Mouse (Mus musculus) MEL (cell line): ENCODE data around the gene Coasy. TPM values are rescaled to one million over a fixed set of nuclear protein-coding genes. Genes with fewer than 3 reads are reported as not detected.

Experiments
- DNase-seq: peaks from one replicate; pipeline ENCODE4 v3.0.0; 2011; ENCODE audit warnings: low read depth, low spot score
- H3K27ac ChIP-seq: 2 replicates; pipeline ENCODE4 v1.5.1; 2012; ENCODE audit warnings: low read depth, mild to moderate bottlenecking, control low read depth, low read length, moderate library complexity; ENCODE audit not compliant: control insufficient read depth
- H3K27me3 ChIP-seq, 2 experiments: fragments of 150-350 bp in 1 of 2; sonication (generic) in 1 of 2; 2 replicates each; pipeline ENCODE4 v1.6.1; 2012; ENCODE audit warnings: low read length in 2 of 2, mild to moderate bottlenecking in 2 of 2, improper control_type of control experiment in 1 of 2, moderate library complexity in 1 of 2; ENCODE audit not compliant: insufficient read depth in 2 of 2, control insufficient read depth in 1 of 2
- H3K36me3 ChIP-seq, 2 experiments: 2 replicates each; pipeline ENCODE4 v1.6.1; 2012 to 2014; ENCODE audit warnings: low read length in 2 of 2, improper control_type of control experiment in 1 of 2, inconsistent platforms in 1 of 2, mild to moderate bottlenecking in 1 of 2; ENCODE audit not compliant: insufficient read depth in 2 of 2, control insufficient read depth in 1 of 2
- H3K4me1 ChIP-seq, 2 experiments: fragments of 150-350 bp in 1 of 2; sonication (generic) in 1 of 2; 2 replicates each; pipeline ENCODE4 v1.6.1; 2012; ENCODE audit warnings: low read length in 2 of 2, improper control_type of control experiment in 1 of 2, mild to moderate bottlenecking in 1 of 2; ENCODE audit not compliant: insufficient read depth in 2 of 2, control insufficient read depth in 1 of 2
- H3K4me3 ChIP-seq, 2 experiments: fragments of 150-350 bp in 1 of 2; sonication (generic) in 1 of 2; 2 replicates each; pipeline ENCODE4 v1.5.1; 2012; ENCODE audit warnings: low read depth in 2 of 2, low read length in 2 of 2, mild to moderate bottlenecking in 2 of 2, moderate library complexity in 2 of 2, control low read depth in 1 of 2, improper control_type of control experiment in 1 of 2; ENCODE audit not compliant: control insufficient read depth in 1 of 2, insufficient read depth in 1 of 2
- H3K79me2 ChIP-seq: 2 replicates; pipeline ENCODE4 v1.6.1; 2012; ENCODE audit warnings: mild to moderate bottlenecking, low read length, moderate library complexity; ENCODE audit not compliant: control insufficient read depth, poor library complexity, insufficient read depth
- H3K9ac ChIP-seq: 2 replicates; pipeline ENCODE4 v1.6.1; 2012; ENCODE audit warnings: low read depth, mild to moderate bottlenecking, control low read depth, low read length, moderate library complexity; ENCODE audit not compliant: control insufficient read depth, poor library complexity, severe bottlenecking
- H3K9me3 ChIP-seq: fragments of 150-350 bp; sonication (generic); replicated peaks from 2 replicates; pipeline ENCODE4 v1.6.1; 2012; ENCODE audit warnings: mild to moderate bottlenecking, low read length, improper control_type of control experiment, moderate library complexity; ENCODE audit not compliant: insufficient read depth
- BHLHE40 ChIP-seq: IDR thresholded peaks from 2 replicates; pipeline ENCODE4 v1.6.1; 2012; ENCODE audit warnings: low read depth, mild to moderate bottlenecking, inconsistent platforms, low read length, improper control_type of control experiment, borderline replicate concordance
- CHD1 ChIP-seq: IDR thresholded peaks from 2 replicates; pipeline ENCODE4 v1.6.1; 2012; ENCODE audit warnings: low read depth, mild to moderate bottlenecking, inconsistent platforms, low read length, improper control_type of control experiment
- CHD2 ChIP-seq: IDR thresholded peaks from 2 replicates; pipeline ENCODE4 v1.6.1; 2011; ENCODE audit warnings: low read length, improper control_type of control experiment
- CTCF ChIP-seq, 3 experiments: IDR thresholded peaks in 2 of 3; conservative IDR thresholded peaks in 1 of 3; 2 replicates each; pipeline ENCODE4 v1.5.1; 2011 to 2012; ENCODE audit warnings: low read length in 3 of 3, low read depth in 2 of 3, mild to moderate bottlenecking in 2 of 3, improper control_type of control experiment in 1 of 3, inconsistent platforms in 1 of 3, mixed read lengths in 1 of 3, moderate library complexity in 1 of 3; ENCODE audit not compliant: control insufficient read depth in 1 of 3, insufficient read depth in 1 of 3, poor library complexity in 1 of 3, severe bottlenecking in 1 of 3
- E2F4 ChIP-seq: IDR thresholded peaks from 2 replicates; pipeline ENCODE4 v1.6.1; 2011; ENCODE audit warnings: low read depth, low read length, improper control_type of control experiment, borderline replicate concordance
- ELF1 ChIP-seq: IDR thresholded peaks from 2 replicates; pipeline ENCODE4 v1.6.1; 2014; ENCODE audit warnings: low read depth, mild to moderate bottlenecking, inconsistent platforms, low read length, improper control_type of control experiment, moderate library complexity
- EP300 ChIP-seq, 2 experiments: IDR thresholded peaks; 2 replicates each; pipeline ENCODE4 v1.6.1; 2011; ENCODE audit warnings: improper control_type of control experiment in 2 of 2, low read length in 2 of 2, low read depth in 1 of 2, mild to moderate bottlenecking in 1 of 2
- ETS1 ChIP-seq: IDR thresholded peaks from 2 replicates; pipeline ENCODE4 v1.6.1; 2012; ENCODE audit warnings: low read depth, mild to moderate bottlenecking, inconsistent platforms, low read length, improper control_type of control experiment, moderate library complexity
- GABPA ChIP-seq: IDR thresholded peaks from 2 replicates; pipeline ENCODE4 v1.6.1; 2012; ENCODE audit warnings: low read depth, mild to moderate bottlenecking, inconsistent platforms, low read length, improper control_type of control experiment, moderate library complexity
- KAT2A ChIP-seq: conservative IDR thresholded peaks from 2 replicates; pipeline ENCODE4 v1.6.1; 2012; ENCODE audit warnings: low read depth, low read length, improper control_type of control experiment, inconsistent platforms
- MAFK ChIP-seq: IDR thresholded peaks from 2 replicates; pipeline ENCODE4 v1.6.1; 2011; ENCODE audit warnings: low read depth, mild to moderate bottlenecking, low read length, improper control_type of control experiment, borderline replicate concordance
- MAX ChIP-seq: IDR thresholded peaks from 2 replicates; pipeline ENCODE4 v1.6.1; 2011; ENCODE audit warnings: low read length, improper control_type of control experiment
- MAZ ChIP-seq: IDR thresholded peaks from 2 replicates; pipeline ENCODE4 v1.6.1; 2012; ENCODE audit warnings: low read depth, mild to moderate bottlenecking, inconsistent platforms, low read length, improper control_type of control experiment
- MEF2A ChIP-seq: IDR thresholded peaks from 2 replicates; pipeline ENCODE4 v1.6.1; 2014; ENCODE audit warnings: low read depth, mild to moderate bottlenecking, inconsistent platforms, low read length, improper control_type of control experiment; ENCODE audit not compliant: poor library complexity, insufficient replicate concordance, severe bottlenecking; ENCODE audit errors: extremely low read depth
- MXI1 ChIP-seq: IDR thresholded peaks from 2 replicates; pipeline ENCODE4 v1.6.1; 2011; ENCODE audit warnings: mild to moderate bottlenecking, low read depth, low read length, improper control_type of control experiment
- MYB ChIP-seq: IDR thresholded peaks from 2 replicates; pipeline ENCODE4 v1.6.1; 2011; ENCODE audit warnings: mild to moderate bottlenecking, low read depth, low read length, improper control_type of control experiment
- MYC ChIP-seq: IDR thresholded peaks from 2 replicates; pipeline ENCODE4 v1.6.1; 2011; ENCODE audit warnings: low read depth, mild to moderate bottlenecking, low read length, improper control_type of control experiment, moderate library complexity
- NELFE ChIP-seq: IDR thresholded peaks from 2 replicates; pipeline ENCODE4 v1.6.1; 2011; ENCODE audit warnings: low read depth, low read length, improper control_type of control experiment
- POLR2AphosphoS2 ChIP-seq: IDR thresholded peaks from 2 replicates; pipeline ENCODE4 v1.6.1; 2011; ENCODE audit warnings: low read length, improper control_type of control experiment
- POLR2AphosphoS5 ChIP-seq: IDR thresholded peaks from 2 replicates; pipeline ENCODE4 v1.6.1; 2012; ENCODE audit warnings: low read depth, borderline replicate concordance, mild to moderate bottlenecking, inconsistent platforms, low read length, moderate library complexity, mixed read lengths
- RAD21 ChIP-seq: IDR thresholded peaks from 2 replicates; pipeline ENCODE4 v1.6.1; 2011; ENCODE audit warnings: mild to moderate bottlenecking, low read depth, low read length, improper control_type of control experiment
- SIN3A ChIP-seq: IDR thresholded peaks from 2 replicates; pipeline ENCODE4 v1.6.1; 2012; ENCODE audit warnings: low read length, improper control_type of control experiment, inconsistent platforms
- SMC3 ChIP-seq: IDR thresholded peaks from 2 replicates; pipeline ENCODE4 v1.6.1; 2011; ENCODE audit warnings: low read depth, low read length, improper control_type of control experiment
- TAL1 ChIP-seq: IDR thresholded peaks from 2 replicates; pipeline ENCODE4 v1.6.1; 2012; ENCODE audit warnings: mild to moderate bottlenecking, inconsistent platforms, low read length, moderate library complexity, mixed read lengths
- TBP ChIP-seq: IDR thresholded peaks from 2 replicates; pipeline ENCODE4 v1.8.0; 2011; ENCODE audit warnings: low read depth, low read length, improper control_type of control experiment
- USF2 ChIP-seq, 2 experiments: IDR thresholded peaks; 2 replicates each; pipeline ENCODE4 v1.6.1; 2011 to 2012; ENCODE audit warnings: improper control_type of control experiment in 2 of 2, low read length in 2 of 2, borderline replicate concordance in 1 of 2, inconsistent platforms in 1 of 2, low read depth in 1 of 2, mild to moderate bottlenecking in 1 of 2; ENCODE audit not compliant: insufficient read depth in 1 of 2
- ZMIZ1 ChIP-seq: IDR thresholded peaks from 2 replicates; pipeline ENCODE4 v1.6.1; 2012; ENCODE audit warnings: low read depth, mild to moderate bottlenecking, inconsistent platforms, low read length, improper control_type of control experiment, moderate library complexity
- ZNF384 ChIP-seq: IDR thresholded peaks from 2 replicates; pipeline ENCODE4 v1.6.1; 2012; ENCODE audit warnings: low read depth, mild to moderate bottlenecking, inconsistent platforms, low read length, improper control_type of control experiment
- polyA plus RNA-seq, 2 experiments: library from polyadenylated mRNA; stranded (reverse) in 1 of 2; unstranded in 1 of 2; fragments of >175 nt in 1 of 2; fragments of >200 nt in 1 of 2; gene quantifications; 2 replicates each; pipeline versions ENCODE4 v1.2.1 to v1.2.4; 2012; ENCODE audit warnings: low replicate concordance in 2 of 2, low read depth in 1 of 2; ENCODE audit not compliant: insufficient read length in 2 of 2, insufficient read depth in 1 of 2, missing spikeins in 1 of 2
- total RNA-seq: library from RNA; depleted of rRNA; stranded (reverse); fragments of 300-350 nt; gene quantifications from 2 replicates; pipeline ENCODE4 v1.2.3, GENCODE M21; 2012

The Coasy gene
- total and polyA plus RNA-seq, 3 experiments, result 34.8 to 44.2 TPM; not detected in 1

- Histone ChIP-seq H3K9ac (no peak overlapping the region), H3K4me3 (no peak overlapping the region), H3K27me3 (no peaks in the 10 kb centered on the region), H3K36me3 (peaks cover under 1 to 19% of the 10 kb centered on the region in 2 experiments; a peak in 2 of 4 replicates), H3K79me2 (peaks cover 23% of the 10 kb centered on the region), H3K9me3 (no peaks in the 10 kb centered on the region), H3K27ac (no peak overlapping the region), H3K4me1 (peaks cover 6 to 24% of the 10 kb centered on the region in 2 experiments)
- TF ChIP-seq TAL1 (no peak), USF2 (IDR thresholded peaks at IDR 0.05; ENCODE audit: borderline replicate concordance in 1 of 2, insufficient read depth in 1 of 2, low read depth in 1 of 2, low read length in 2 of 2) (no peak), SIN3A (no peak), ZMIZ1 (no peak), MAX (no peak), MEF2A (no peak), TBP (no peak), RAD21 (no peak), BHLHE40 (no peak), MAFK (no peak), NELFE (no peak), POLR2AphosphoS5 (no peak), ELF1 (no peak), CTCF (IDR thresholded peaks at IDR 0.05 in 2 of 3, conservative IDR thresholded peaks at IDR 0.05 in 1 of 3; ENCODE audit: control insufficient read depth in 1 of 3, insufficient read depth in 1 of 3, low read depth in 2 of 3, low read length in 3 of 3, poor library complexity in 1 of 3, severe bottlenecking in 1 of 3) (no peak), MYB (no peak), KAT2A (no peak), POLR2AphosphoS2 (no peak), ZNF384 (no peak), EP300 (IDR thresholded peaks at IDR 0.05; ENCODE audit: low read depth in 1 of 2, low read length in 2 of 2) (no peak), SMC3 (no peak)
- DNase-seq, result no peak
Observed at GRCm38 (mm10) chr11:101084246-101084645, 1.9 kb downstream of the Coasy start.

- H3K36me3 ChIP-seq, result peaks cover 3 to 19% of the 10 kb centered on the region in 2 experiments; a peak in 2 of 4 replicates
- H3K27ac ChIP-seq, result no peak overlapping the region
- TF ChIP-seq CHD1 (no peak), MEF2A (no peak), CHD2 (no peak), POLR2AphosphoS2 (no peak), MYC (no peak), TBP (no peak), E2F4 (no peak), MAZ (no peak), ETS1 (no peak), SIN3A (no peak), EP300 (IDR thresholded peaks at IDR 0.05; ENCODE audit: low read depth in 1 of 2, low read length in 2 of 2) (no peak), GABPA (no peak), MXI1 (no peak)
- peaks cover 6 to 24% of the 10 kb centered on the region in 2 experiments for H3K4me1 ChIP-seq
- no peak for DNase-seq
- H3K27me3 ChIP-seq, result no peaks in the 10 kb centered on the region
- H3K9ac ChIP-seq, result no peak overlapping the region
- H3K79me2 ChIP-seq, result peaks cover 23% of the 10 kb centered on the region
- no peak overlapping the region for H3K4me3 ChIP-seq
- H3K9me3 ChIP-seq, result no peaks in the 10 kb centered on the region
Observed at GRCm38 (mm10) chr11:101084811-101085210, 2.4 kb downstream of the Coasy start.
